Mouse (Mus musculus): ENCODE measurements around the gene Cltc.

The Cltc gene

GRCm38 (mm10) chr11:86647706-86648447, 109.5 kb downstream of the Cltc start:
- no peak for DNase-seq (ENCODE audit: low spot score in 2 of 2)

DNA sequence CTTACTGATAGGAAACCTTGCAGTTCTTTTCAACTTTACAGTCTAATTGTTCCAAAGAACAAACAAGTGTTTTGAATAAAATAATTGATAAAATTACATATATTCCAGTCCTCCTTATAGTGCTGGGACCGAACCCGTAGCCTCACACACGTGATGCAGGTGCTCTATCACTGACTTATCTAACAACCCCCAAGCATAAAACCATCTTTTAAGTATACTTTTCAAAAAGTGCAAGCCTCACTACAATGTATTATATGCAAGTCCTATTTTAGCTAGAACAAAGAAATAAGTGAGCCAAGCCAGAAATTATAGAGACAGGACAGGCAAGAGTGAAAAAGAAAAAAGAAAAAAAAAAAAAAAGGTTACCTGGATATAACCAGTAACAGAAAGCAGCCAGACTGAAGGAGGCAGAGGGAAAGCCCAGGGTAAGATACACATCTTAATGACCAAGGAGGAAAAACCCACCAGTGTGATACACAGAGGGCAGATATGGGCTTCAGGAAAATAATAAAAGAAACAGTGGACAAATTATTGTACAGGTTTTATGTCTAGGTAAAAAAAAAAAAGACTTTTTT, 110.4 kb downstream of the Cltc start:
- no peak for DNase-seq (ENCODE audit: low spot score in 2 of 2)

GRCm38 (mm10) chr11:86646136-86646834, 111.1 kb downstream of the Cltc start:
- DNase-seq (ENCODE audit: low spot score in 2 of 2), result no peak

- DNase-seq (ENCODE audit: low spot score in 2 of 2), result no peak
Observed at GRCm38 (mm10) chr11:86644553-86644952, 112.8 kb downstream of the Cltc start.
